Mouse (Mus musculus) thymus, postnatal 36 days (tissue): ENCODE data around the gene Pum1.

ENCODE experiments used
- DNase-seq, 2 experiments: peaks; one replicate each; pipeline ENCODE4 v3.0.0; 2022; ENCODE audit warnings: mixed read lengths in 2 of 2

Pum1 gene

DNA sequence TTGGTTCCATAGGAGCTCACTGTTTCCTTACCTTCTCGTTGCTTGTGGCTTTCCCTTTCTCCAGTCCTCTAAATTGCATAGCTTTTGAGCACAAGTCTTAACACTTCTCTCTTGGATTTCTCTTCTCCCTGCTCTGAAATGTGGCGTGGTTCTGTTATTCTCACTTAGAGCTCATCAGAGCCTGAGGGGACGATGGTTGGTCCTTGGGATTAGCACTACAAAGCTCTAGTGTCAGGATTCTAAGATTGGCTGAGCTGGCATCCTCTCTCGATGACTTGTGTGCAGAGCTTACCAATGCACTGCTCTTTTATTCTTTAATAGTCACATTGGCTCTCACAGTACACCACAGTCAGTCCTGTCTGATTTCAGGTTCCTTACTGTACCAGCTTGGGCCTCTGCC, 80.9 kb downstream of the Pum1 start:
- DNase-seq: no peak

GRCm38 (mm10) chr4:130745561-130746306, 82.6 kb downstream of the Pum1 start:
- DNase-seq: no peak

- no peak for DNase-seq
Observed at GRCm38 (mm10) chr4:130749566-130749965, 86.4 kb downstream of the Pum1 start.

- no peak for DNase-seq
Observed at GRCm38 (mm10) chr4:130751966-130752365, 88.8 kb downstream of the Pum1 start.

DNA sequence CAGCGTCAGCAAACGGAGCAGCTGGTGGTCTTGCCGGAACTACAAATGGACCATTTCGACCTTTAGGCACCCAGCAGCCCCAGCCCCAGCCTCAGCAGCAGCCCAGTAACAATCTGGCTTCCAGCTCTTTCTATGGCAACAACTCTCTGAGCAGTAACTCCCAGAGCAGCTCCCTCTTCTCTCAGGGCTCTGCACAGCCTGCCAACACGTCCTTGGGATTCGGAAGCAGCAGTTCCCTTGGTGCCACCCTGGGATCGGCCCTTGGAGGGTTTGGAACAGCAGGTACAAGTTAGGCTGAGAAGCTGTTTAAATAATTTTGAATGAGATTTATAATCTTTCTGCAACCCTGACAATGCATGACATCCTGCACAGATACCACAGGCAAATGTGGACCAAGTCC, 89.5 kb downstream of the Pum1 start:
- DNase-seq: no peak

DNA sequence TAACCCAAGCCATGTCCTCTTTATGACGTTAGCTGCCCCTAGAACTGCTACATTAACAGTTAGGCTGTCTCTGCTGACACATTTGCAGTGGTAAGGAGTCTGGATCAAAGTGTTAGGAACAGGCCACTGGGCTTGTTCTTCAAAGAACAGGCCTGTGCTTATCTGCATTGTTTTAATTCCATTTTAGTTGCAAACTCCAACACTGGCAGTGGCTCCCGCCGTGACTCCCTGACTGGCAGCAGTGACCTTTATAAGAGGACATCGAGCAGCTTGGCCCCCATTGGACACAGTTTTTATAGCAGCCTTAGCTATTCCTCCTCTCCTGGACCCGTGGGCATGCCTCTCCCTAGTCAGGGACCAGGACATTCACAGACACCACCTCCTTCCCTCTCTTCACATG, 90.6 kb downstream of the Pum1 start:
- DNase-seq: no peak

- DNase-seq: no peak
Observed at GRCm38 (mm10) chr4:130754776-130755175, 91.7 kb downstream of the Pum1 start.

- no peak for DNase-seq
Observed at GRCm38 (mm10) chr4:130759875-130760274, 96.8 kb downstream of the Pum1 start.

DNA sequence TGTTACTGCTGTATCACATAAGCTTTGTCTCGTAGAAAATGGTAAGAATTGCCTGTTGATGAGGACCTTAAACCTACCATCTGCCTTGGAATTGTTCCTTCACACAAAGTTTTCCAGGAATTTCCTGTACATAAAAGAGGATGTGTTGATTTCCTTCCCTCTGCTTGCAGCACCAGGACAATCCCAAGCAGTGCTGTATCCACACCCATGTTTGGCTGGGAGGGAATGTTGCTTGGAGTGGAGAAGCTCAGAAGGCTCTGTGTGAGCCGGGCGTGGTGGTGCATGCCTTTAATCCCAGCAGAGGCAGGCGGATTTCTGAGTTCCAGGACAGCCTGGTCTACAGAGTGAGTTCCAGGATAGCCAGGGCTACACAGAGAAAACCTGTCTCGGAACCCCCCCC, 98.7 kb downstream of the Pum1 start:
- no peak for DNase-seq

GRCm38 (mm10) chr4:130765399-130766160, 102.5 kb downstream of the Pum1 start:
- no peak for DNase-seq

DNA sequence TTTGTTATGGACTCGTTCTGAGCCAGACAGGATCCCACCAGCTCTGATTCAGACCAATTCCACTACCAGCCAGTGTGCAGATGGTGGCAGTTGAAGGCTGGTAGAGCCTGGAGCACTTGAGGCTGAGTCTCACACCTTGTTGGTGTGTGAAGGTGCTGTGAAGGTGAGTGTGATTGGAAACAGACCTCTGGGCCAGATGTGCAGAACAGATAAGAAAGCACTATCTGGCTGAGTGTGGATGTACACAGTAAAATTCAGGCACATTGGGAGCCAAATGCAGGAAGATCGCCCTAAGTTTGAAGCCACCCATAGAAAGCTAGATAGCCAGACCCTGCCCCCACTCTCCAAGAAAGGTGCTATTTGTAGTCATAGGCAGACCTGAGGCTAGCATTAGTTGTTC, 103.3 kb downstream of the Pum1 start:
- no peak for DNase-seq

- no peak for DNase-seq
Observed at GRCm38 (mm10) chr4:130766926-130767325, 103.8 kb downstream of the Pum1 start.

DNA sequence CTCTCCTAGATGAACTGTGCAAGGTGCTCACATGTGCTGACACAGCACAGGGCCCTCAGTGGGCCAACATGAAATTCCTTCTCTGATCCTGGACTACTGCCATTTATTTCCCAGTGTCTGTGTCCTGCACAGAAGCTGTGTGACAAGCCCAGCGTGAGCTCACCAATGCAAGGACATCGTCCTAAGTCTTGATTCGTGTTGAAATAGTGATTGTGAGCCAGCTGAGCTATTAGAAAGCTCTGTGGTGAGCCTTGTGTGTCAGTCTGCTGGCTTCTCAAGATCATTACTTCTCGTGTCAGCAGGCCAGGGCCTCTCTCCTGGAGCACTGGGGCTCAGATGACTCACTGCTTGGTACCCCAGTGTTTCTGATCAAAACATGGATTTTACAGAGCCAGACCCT, 110.8 kb downstream of the Pum1 start:
- no peak for DNase-seq

- DNase-seq: peak; percentile 61 to 72
Observed at GRCm38 (mm10) chr4:130774822-130775221, 111.7 kb downstream of the Pum1 start.

- DNase-seq: no peak
Observed at GRCm38 (mm10) chr4:130777647-130778046, 114.5 kb downstream of the Pum1 start.

DNA sequence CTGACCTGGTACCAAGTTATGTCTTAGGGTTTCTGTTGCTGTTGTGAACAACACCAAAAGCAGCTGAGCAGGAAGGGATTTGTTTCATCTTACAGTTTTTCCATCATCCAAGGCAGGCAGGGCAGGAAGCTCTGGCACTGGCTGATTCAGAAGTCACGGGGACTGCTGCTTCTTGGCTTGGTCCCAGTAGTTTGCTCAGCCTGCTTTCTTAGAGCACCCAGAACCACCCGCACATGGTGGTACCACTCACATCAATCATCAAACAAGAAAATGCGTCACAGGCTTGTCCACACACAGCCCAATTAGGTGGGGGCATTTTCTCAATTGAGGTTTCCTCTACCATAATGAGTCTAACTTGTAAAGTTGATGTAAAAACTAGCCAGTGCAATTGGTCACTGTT, 115.9 kb downstream of the Pum1 start:
- no peak for DNase-seq

GRCm38 (mm10) chr4:130782492-130782891, 119.4 kb downstream of the Pum1 start:
- no peak for DNase-seq

GRCm38 (mm10) chr4:130784755-130785154, 121.6 kb downstream of the Pum1 start:
- peak; percentile 43 to 49 for DNase-seq

DNA sequence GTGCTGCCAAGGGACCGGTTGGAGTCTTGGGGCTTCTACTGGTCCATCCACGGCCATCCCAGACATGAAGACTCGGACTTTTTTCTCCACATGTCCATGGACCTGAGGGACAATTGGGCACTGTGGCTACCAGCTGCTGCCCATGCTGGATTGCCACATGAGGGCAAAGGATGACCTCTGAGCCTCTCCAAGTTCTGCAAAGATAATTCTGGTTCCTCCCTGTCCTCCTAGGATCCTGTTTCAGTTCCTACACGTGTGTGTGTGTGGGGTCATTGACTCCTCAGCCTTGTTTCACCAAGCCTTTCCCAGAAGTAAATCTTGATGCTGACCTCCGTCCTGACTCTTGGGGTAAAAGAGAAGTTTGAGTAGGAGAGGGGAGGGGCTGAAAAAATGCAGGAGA, 124.4 kb downstream of the Pum1 start:
- no peak for DNase-seq

DNA sequence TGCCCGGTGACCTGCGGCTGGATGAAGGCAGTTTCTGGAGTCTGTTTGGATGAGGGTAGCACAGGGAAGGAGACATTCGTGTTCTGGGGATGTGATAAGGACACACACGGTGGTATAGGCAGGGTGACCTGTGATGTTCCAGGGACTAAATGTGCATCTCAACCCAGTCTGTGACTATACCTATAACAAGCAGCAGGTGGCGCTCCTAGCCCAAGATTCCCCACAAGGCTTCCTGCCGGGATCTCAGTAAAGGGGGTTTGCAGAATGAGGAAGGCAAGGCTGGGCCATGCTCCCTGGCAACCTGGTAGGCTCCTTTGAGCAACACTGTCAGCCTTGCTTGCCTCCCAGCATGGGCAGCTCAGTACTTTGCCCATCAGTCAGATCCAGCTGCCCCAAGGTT, 127.1 kb downstream of the Pum1 start:
- DNase-seq: peak; percentile 66 to 77

GRCm38 (mm10) chr4:130791811-130792375, 128.8 kb downstream of the Pum1 start:
- DNase-seq: no peak

GRCm38 (mm10) chr4:130792376-130793179, 129.5 kb downstream of the Pum1 start, which contains the start of gene Sdc3:
Gene Sdc3, plus strand, starts transcription at chr4:130792537.
- DNase-seq: peak; percentile 25 to 49

GRCm38 (mm10) chr4:130793180-130793501, 130.0 kb downstream of the Pum1 start:
- DNase-seq: no peak
